Mouse (Mus musculus) frontal cortex, postnatal 14 days (tissue): ENCODE data around the gene Siah1a.

Experiments
- DNase-seq, 2 experiments: peaks; one replicate each; pipeline ENCODE4 v3.0.0; 2022; ENCODE audit warnings: low spot score in 2 of 2

Gene Siah1a

GRCm38 (mm10) chr8:86702453-86702852 lies 43.3 kb downstream of the Siah1a start:
- no peak for DNase-seq

- no peak for DNase-seq
Measured at GRCm38 (mm10) chr8:86699471-86699870, 46.3 kb downstream of the Siah1a start.

GRCm38 (mm10) chr8:86698811-86699421 lies 46.8 kb downstream of the Siah1a start:
- no peak for DNase-seq

- no peak for DNase-seq
Measured at GRCm38 (mm10) chr8:86695703-86696102, 50.0 kb downstream of the Siah1a start.

GRCm38 (mm10) chr8:86694011-86694410 lies 51.7 kb downstream of the Siah1a start:
- DNase-seq = no peak

- no peak for DNase-seq
Measured at GRCm38 (mm10) chr8:86692107-86692506, 53.6 kb downstream of the Siah1a start.

GRCm38 (mm10) chr8:86686629-86687028 lies 59.1 kb downstream of the Siah1a start:
- no peak for DNase-seq
